Mouse (Mus musculus) kidney, adult 11 months (tissue): ENCODE data around the gene Tshr.

Experiments used
- DNase-seq: peaks from one replicate; pipeline ENCODE4 v3.0.0; 2022

The Tshr gene

GRCm38 (mm10) chr12:91588670-91589541 is 204.5 kb downstream of the Tshr start:
- DNase-seq = peak; percentile 41

GRCm38 (mm10) chr12:91589542-91589846 is 205.1 kb downstream of the Tshr start:
- no peak for DNase-seq

GRCm38 (mm10) chr12:91589847-91590690 is 205.7 kb downstream of the Tshr start, which contains the start of gene Gtf2a1:
TSS of gene Gtf2a1 (minus strand) at chr12:91590487.
- peak; percentile 93 for DNase-seq

- DNase-seq = peak; percentile 19
Measured at GRCm38 (mm10) chr12:91590716-91591115, 206.4 kb downstream of the Tshr start.

GRCm38 (mm10) chr12:91591191-91591590 is 206.8 kb downstream of the Tshr start:
- DNase-seq = no peak

GRCm38 (mm10) chr12:91592128-91592527 is 207.8 kb downstream of the Tshr start:
- no peak for DNase-seq
